Mouse (Mus musculus): ENCODE data around the gene 2010300C02Rik. TPM values are rescaled to one million over a fixed set of nuclear protein-coding genes. Genes with fewer than 3 reads are reported as not detected.
A peak's percentile ranks its signal among the peaks of the same experiment; 100 is the strongest.

The 2010300C02Rik gene
- polyA plus RNA-seq, 1 experiment from 2014 or later = 12.6 TPM

DNA sequence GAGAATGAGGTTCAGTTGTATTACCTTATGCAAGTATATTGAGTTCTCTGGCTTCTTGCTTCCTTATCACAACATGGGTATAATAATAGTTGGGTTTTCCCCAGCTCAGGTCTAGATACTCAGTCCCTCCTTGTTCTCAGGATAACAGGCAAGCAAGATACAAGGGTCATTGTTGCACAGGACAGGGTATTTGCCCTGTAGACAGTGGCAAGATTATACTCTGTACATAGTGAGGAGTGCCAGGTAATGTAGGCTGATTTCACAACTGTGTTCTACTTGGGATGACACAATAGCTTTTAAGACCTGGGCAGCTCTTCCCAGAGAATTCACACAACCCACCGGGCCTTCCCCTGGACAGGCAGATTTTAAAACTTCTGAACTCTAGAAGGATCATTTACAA lies 151.5 kb downstream of the 2010300C02Rik start:
- ATAC-seq (replicated peaks; ENCODE audit: low FRiP score, low TSS enrichment, low read depth) = peak; percentile 71; the same call in 1 of the 2 replicates
- Histone ChIP-seq H3K27ac (ENCODE audit: low read depth) (no peak overlapping the region), H3K9me3 (ENCODE audit: control insufficient read depth, low read length) (no peaks in the 10 kb centered on the region), H3K36me3 (ENCODE audit: control insufficient read depth, insufficient read depth, low read length) (no peaks in the 10 kb centered on the region), H3K9ac (ENCODE audit: low read length) (no peak overlapping the region), H3K4me2 (ENCODE audit: low read length) (no peak overlapping the region), H3K4me3 (ENCODE audit: low read depth, low read length) (no peak overlapping the region), H3K4me1 (replicated peaks; ENCODE audit: control insufficient read depth, insufficient read depth, low read length) (0 out of 2 replicates have a peak, but pooled peaks cover 3% of the 10 kb centered on the region), H3K27me3 (replicated peaks; ENCODE audit: control insufficient read depth, insufficient read depth, low read length) (no peaks in the 10 kb centered on the region)
- WGBS = 78% methylated on average over 1 of the region's 1 CpGs
- no peak for DNase-seq (ENCODE audit: low spot score)

GRCm38 (mm10) chr1:37566754-37567153 lies 153.1 kb downstream of the 2010300C02Rik start:
- ATAC-seq (replicated peaks; ENCODE audit: low FRiP score, low TSS enrichment, low read depth) = no peak
- 75% methylated on average over 4 of the region's 4 CpGs for WGBS
- no peak overlapping the region for H3K4me3 ChIP-seq (ENCODE audit: low read depth, low read length)

GRCm38 (mm10) chr1:37566344-37566743 lies 153.5 kb downstream of the 2010300C02Rik start:
- H3K27ac ChIP-seq (ENCODE audit: low read depth) = no peak overlapping the region
- no peak overlapping the region for H3K4me3 ChIP-seq (ENCODE audit: low read depth, low read length)
- H3K36me3 ChIP-seq (ENCODE audit: control insufficient read depth, insufficient read depth, low read length) = no peaks in the 10 kb centered on the region
- 74% methylated on average over 2 of the region's 2 CpGs for WGBS
- ATAC-seq (replicated peaks; ENCODE audit: low FRiP score, low TSS enrichment, low read depth) (no peak), DNase-seq (ENCODE audit: low spot score) (no peak)
- H3K9me3 ChIP-seq (ENCODE audit: control insufficient read depth, low read length) = no peaks in the 10 kb centered on the region
- no peak overlapping the region for H3K9ac ChIP-seq (ENCODE audit: low read length)
- no peaks in the 10 kb centered on the region for H3K27me3 ChIP-seq (replicated peaks; ENCODE audit: control insufficient read depth, insufficient read depth, low read length)
- 0 out of 2 replicates have a peak, but pooled peaks cover 3% of the 10 kb centered on the region for H3K4me1 ChIP-seq (replicated peaks; ENCODE audit: control insufficient read depth, insufficient read depth, low read length)
- no peak overlapping the region for H3K4me2 ChIP-seq (ENCODE audit: low read length)

More at GRCm38 (mm10) chr1:37566754-37567153, 153.1 kb downstream of the 2010300C02Rik start:
- DNase-seq (ENCODE audit: low spot score) = no peak
- Histone ChIP-seq H3K4me1 (replicated peaks; ENCODE audit: control insufficient read depth, insufficient read depth, low read length) (0 out of 2 replicates have a peak, but pooled peaks cover 3% of the 10 kb centered on the region), H3K36me3 (ENCODE audit: control insufficient read depth, insufficient read depth, low read length) (no peaks in the 10 kb centered on the region), H3K27me3 (replicated peaks; ENCODE audit: control insufficient read depth, insufficient read depth, low read length) (no peaks in the 10 kb centered on the region), H3K27ac (ENCODE audit: low read depth) (no peak overlapping the region), H3K9ac (ENCODE audit: low read length) (no peak overlapping the region), H3K9me3 (ENCODE audit: control insufficient read depth, low read length) (no peaks in the 10 kb centered on the region), H3K4me2 (ENCODE audit: low read length) (no peak overlapping the region)

GRCm38 (mm10) chr1:37565396-37565795 lies 154.5 kb downstream of the 2010300C02Rik start:
- no peak overlapping the region for H3K4me3 ChIP-seq (ENCODE audit: low read depth, low read length)
- H3K36me3 ChIP-seq (ENCODE audit: control insufficient read depth, insufficient read depth, low read length) = no peaks in the 10 kb centered on the region
- H3K9ac ChIP-seq (ENCODE audit: low read length) = no peak overlapping the region
- 0 out of 2 replicates have a peak, but pooled peaks cover 3% of the 10 kb centered on the region for H3K4me1 ChIP-seq (replicated peaks; ENCODE audit: control insufficient read depth, insufficient read depth, low read length)
- H3K9me3 ChIP-seq (ENCODE audit: control insufficient read depth, low read length) = no peaks in the 10 kb centered on the region
- no peak overlapping the region for H3K4me2 ChIP-seq (ENCODE audit: low read length)
- DNase-seq (ENCODE audit: low spot score) (no peak), ATAC-seq (replicated peaks; ENCODE audit: low FRiP score, low TSS enrichment, low read depth) (no peak)
- H3K27me3 ChIP-seq (replicated peaks; ENCODE audit: control insufficient read depth, insufficient read depth, low read length) = no peaks in the 10 kb centered on the region
- H3K27ac ChIP-seq (ENCODE audit: low read depth) = no peak overlapping the region
- WGBS = 38% methylated on average over 6 of the region's 6 CpGs

DNA sequence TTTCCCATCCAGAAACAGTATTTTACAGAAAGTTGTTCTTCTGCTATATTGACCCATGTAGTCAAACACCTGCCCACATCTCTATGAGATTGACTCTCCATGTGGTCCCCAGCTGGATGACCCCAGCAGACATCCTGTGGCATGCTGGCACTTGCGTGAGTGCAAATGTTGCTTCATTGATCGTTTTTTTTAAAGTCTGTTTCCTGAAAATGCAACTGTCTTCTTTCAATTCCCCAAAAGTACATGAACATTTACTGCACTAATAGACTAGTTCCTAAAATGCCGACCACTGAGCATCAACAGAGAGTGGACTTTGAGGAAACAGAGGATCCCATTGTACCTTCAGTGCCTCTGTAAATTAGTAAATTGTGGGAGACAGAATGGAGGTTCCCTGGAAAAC lies 157.9 kb downstream of the 2010300C02Rik start:
- H3K9ac ChIP-seq (ENCODE audit: low read length) = no peak overlapping the region
- 0 out of 2 replicates have a peak, but pooled peaks cover 3% of the 10 kb centered on the region for H3K4me1 ChIP-seq (replicated peaks; ENCODE audit: control insufficient read depth, insufficient read depth, low read length)
- ATAC-seq (replicated peaks; ENCODE audit: low FRiP score, low TSS enrichment, low read depth) = no peak

More for the DNA sequence above, 157.9 kb downstream of the 2010300C02Rik start:
- Histone ChIP-seq H3K27me3 (replicated peaks; ENCODE audit: control insufficient read depth, insufficient read depth, low read length) (no peaks in the 10 kb centered on the region), H3K4me2 (ENCODE audit: low read length) (no peak overlapping the region), H3K4me3 (ENCODE audit: low read depth, low read length) (no peak overlapping the region), H3K36me3 (ENCODE audit: control insufficient read depth, insufficient read depth, low read length) (no peaks in the 10 kb centered on the region), H3K9me3 (ENCODE audit: control insufficient read depth, low read length) (no peaks in the 10 kb centered on the region), H3K27ac (ENCODE audit: low read depth) (no peak overlapping the region)
- 83% methylated on average over 3 of the region's 3 CpGs for WGBS
- DNase-seq (ENCODE audit: low spot score) = no peak

Other genes with a start within 250 kb of the 2010300C02Rik start
- gene Mgat4a, start 179.1 kb downstream of the 2010300C02Rik start, polyA plus RNA-seq (2014; fragmentation: Nextera tagmentation; extraction: Ambion mirVana) = 29.6 and 34.6 TPM in 2 replicates
- gene Tsga10, start 146.3 kb upstream of the 2010300C02Rik start, polyA plus RNA-seq (2014; fragmentation: Nextera tagmentation; extraction: Ambion mirVana) = 4.9 and 5.2 TPM in 2 replicates
- gene Lipt1, start 151.7 kb upstream of the 2010300C02Rik start, polyA plus RNA-seq (2014; fragmentation: Nextera tagmentation; extraction: Ambion mirVana) = 9.0 and 9.6 TPM in 2 replicates
- 29.1 and 30.6 TPM in 2 replicates for gene Mitd1, start 170.3 kb upstream of the 2010300C02Rik start, polyA plus RNA-seq (2014; fragmentation: Nextera tagmentation; extraction: Ambion mirVana)
- gene Mrpl30, start 170.4 kb upstream of the 2010300C02Rik start, polyA plus RNA-seq (2014; fragmentation: Nextera tagmentation; extraction: Ambion mirVana) = 269 and 295 TPM in 2 replicates
- gene Lyg2, start 196.4 kb upstream of the 2010300C02Rik start, polyA plus RNA-seq (2014; fragmentation: Nextera tagmentation; extraction: Ambion mirVana) = not detected in 2 replicates
- gene Lyg1, start 237.7 kb upstream of the 2010300C02Rik start, polyA plus RNA-seq (2014; fragmentation: Nextera tagmentation; extraction: Ambion mirVana) = not detected in 2 replicates